Mouse (Mus musculus): ENCODE results near the gene F930015N05Rik. TPM values are rescaled to one million over a fixed set of nuclear protein-coding genes. Genes with fewer than 3 reads are reported as not detected.

The F930015N05Rik gene
- polyA plus RNA-seq (2012; rRNA removed) = 0.50 and 0.85 TPM in 2 replicates

DNA sequence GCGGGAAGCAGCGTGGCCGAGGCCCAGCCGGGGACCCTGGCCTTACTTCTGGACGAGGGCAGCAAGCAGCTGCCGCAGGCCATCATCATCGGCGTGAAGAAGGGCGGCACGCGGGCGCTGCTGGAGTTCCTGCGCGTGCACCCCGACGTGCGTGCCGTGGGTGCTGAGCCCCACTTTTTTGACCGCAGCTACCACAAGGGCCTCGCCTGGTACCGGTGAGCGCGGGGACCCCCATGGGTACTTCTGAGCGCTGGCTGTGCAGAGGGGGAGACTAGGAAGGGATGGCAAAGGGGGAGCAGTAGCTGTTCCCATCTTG, at the start of gene F930015N05Rik:
Gene F930015N05Rik (minus strand): TSS at position 242 of the 316 bp plus-strand sequence.
- H3K4me1 ChIP-seq (ENCODE audit: control insufficient read depth, insufficient read depth, low read length) = no peaks in the 10 kb centered on the region
- TF ChIP-seq POLR2A (IDR thresholded peaks at IDR 0.05; ENCODE audit: extremely low read depth, insufficient read depth, low read length) (no peak), CTCF (IDR thresholded peaks at IDR 0.05; ENCODE audit: extremely low read depth, insufficient read depth, low read length) (no peak)
- peak within 1 kb of the TSS; percentile 49 for H3K4me3 ChIP-seq (ENCODE audit: insufficient read depth, low read length)
- H3K27ac ChIP-seq (ENCODE audit: insufficient read depth, low read length) = no peak within 1 kb of the TSS

DNA sequence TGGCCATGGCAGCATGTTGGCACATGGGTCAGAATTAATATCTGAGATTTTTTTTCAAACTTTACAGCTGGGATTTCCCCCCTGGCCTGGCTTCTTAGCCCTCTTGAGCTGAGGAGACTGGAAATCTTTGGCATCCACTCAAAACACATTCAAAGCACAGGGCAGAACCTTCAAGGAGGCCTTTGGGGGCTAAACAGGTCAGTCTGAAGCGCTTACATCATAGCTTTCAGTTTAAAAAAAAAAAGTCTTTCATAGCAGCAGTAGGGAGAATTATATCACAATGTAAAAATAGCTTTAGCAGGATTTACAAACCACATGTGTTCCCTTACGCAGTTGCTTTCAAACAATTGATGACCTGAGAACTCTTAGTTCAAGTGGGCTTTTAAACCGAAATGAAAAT, 45.0 kb upstream of the F930015N05Rik start:
- Histone ChIP-seq H3K4me1 (ENCODE audit: control insufficient read depth, insufficient read depth, low read length) (no peaks in the 10 kb centered on the region), H3K4me3 (ENCODE audit: insufficient read depth, low read length) (no peak overlapping the region), H3K27ac (ENCODE audit: insufficient read depth, low read length) (no peak overlapping the region)
- TF ChIP-seq CTCF (IDR thresholded peaks at IDR 0.05; ENCODE audit: extremely low read depth, insufficient read depth, low read length) (no peak), POLR2A (IDR thresholded peaks at IDR 0.05; ENCODE audit: extremely low read depth, insufficient read depth, low read length) (no peak)

DNA sequence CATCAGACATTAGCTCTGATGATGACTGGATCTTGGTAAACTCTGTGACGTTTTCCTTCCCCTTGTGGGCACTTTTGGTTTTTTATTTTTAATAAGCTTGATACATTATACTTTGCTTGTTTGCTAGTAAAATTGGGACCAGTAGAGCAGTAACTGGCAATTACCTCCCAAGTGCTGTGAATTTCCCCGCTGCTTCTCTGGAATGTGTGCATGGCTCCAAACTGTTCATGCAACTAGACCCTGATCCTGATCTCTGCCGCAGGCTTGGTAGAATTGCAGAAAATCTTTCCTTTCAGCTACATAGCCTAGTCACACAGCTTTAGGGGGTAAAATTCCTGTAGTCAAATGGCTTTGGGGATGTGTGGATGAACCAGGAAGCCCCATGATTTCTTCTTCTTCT, 37.2 kb upstream of the F930015N05Rik start:
- H3K4me3 ChIP-seq (ENCODE audit: insufficient read depth, low read length) = no peak overlapping the region
- TF ChIP-seq POLR2A (IDR thresholded peaks at IDR 0.05; ENCODE audit: extremely low read depth, insufficient read depth, low read length) = no peak
- no peak for TF ChIP-seq CTCF (IDR thresholded peaks at IDR 0.05; ENCODE audit: extremely low read depth, insufficient read depth, low read length)
- no peak overlapping the region for H3K27ac ChIP-seq (ENCODE audit: insufficient read depth, low read length)
- H3K4me1 ChIP-seq (ENCODE audit: control insufficient read depth, insufficient read depth, low read length) = no peaks in the 10 kb centered on the region

DNA sequence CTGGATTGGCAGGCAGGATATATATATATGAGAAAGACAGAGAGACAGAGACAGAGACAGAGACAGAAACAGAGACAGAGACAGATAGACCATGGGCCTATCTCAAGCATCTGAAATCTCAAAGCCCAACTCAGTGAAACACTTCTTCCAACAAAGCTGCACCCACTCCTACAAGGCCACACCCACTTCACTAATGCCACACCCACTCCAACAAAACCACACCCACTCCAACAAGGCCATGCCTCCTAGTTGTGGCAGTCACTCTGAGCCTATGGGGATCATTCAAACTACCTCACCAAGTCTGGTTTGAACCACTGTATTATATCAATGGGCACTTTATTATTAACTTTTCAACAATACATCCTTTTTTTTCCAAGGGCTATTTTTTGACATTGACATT, 34.2 kb upstream of the F930015N05Rik start:
- H3K4me1 ChIP-seq (ENCODE audit: control insufficient read depth, insufficient read depth, low read length) = no peaks in the 10 kb centered on the region
- no peak for TF ChIP-seq CTCF (IDR thresholded peaks at IDR 0.05; ENCODE audit: extremely low read depth, insufficient read depth, low read length)
- TF ChIP-seq POLR2A (IDR thresholded peaks at IDR 0.05; ENCODE audit: extremely low read depth, insufficient read depth, low read length) = no peak
- no peak overlapping the region for H3K4me3 ChIP-seq (ENCODE audit: insufficient read depth, low read length)
- H3K27ac ChIP-seq (ENCODE audit: insufficient read depth, low read length) = no peak overlapping the region

DNA sequence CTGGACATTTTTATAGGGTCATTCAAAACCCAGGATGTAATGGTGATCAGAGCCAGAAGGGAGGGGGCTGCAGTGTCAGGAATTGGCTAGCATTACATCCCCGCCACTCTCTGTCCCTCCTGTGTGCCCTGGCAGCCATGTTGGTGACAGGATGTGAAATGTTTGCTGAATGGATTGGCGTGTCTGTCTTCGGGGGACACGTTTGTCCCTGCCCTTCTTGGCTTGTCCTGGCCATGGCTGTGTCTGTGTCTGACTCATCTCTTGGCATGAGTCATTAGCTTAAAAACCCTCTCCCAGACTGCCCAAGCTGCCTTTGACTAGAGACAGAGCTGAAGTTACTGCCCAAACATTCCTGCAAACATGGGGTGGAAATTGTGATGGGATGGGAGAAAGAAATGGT, 32.3 kb upstream of the F930015N05Rik start:
- Histone ChIP-seq H3K27ac (ENCODE audit: insufficient read depth, low read length) (no peak overlapping the region), H3K4me1 (ENCODE audit: control insufficient read depth, insufficient read depth, low read length) (no peaks in the 10 kb centered on the region), H3K4me3 (ENCODE audit: insufficient read depth, low read length) (no peak overlapping the region)
- TF ChIP-seq POLR2A (IDR thresholded peaks at IDR 0.05; ENCODE audit: extremely low read depth, insufficient read depth, low read length) (no peak), CTCF (IDR thresholded peaks at IDR 0.05; ENCODE audit: extremely low read depth, insufficient read depth, low read length) (no peak)

DNA sequence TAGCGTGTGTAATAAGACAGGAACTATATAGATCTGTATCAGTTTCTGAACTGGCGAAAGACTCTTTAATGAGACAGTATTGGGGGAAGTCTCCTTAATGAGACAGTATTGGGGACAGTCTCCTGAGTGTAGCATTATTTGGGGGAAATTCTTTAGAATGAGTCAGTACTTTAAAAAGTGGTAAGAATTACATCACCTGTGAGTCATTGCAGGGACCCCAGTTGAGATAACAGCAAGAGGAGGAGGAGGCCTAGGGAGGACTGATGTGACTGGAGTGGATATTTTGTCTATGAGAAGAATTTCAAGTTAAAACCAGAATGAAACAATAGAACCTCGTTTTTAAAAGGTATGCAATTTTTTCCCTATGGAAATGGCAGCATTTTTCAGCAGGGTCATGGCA, 25.3 kb upstream of the F930015N05Rik start:
- H3K27ac ChIP-seq (ENCODE audit: insufficient read depth, low read length) = no peak overlapping the region
- TF ChIP-seq CTCF (IDR thresholded peaks at IDR 0.05; ENCODE audit: extremely low read depth, insufficient read depth, low read length) = no peak
- no peak for TF ChIP-seq POLR2A (IDR thresholded peaks at IDR 0.05; ENCODE audit: extremely low read depth, insufficient read depth, low read length)
- no peaks in the 10 kb centered on the region for H3K4me1 ChIP-seq (ENCODE audit: control insufficient read depth, insufficient read depth, low read length)
- no peak overlapping the region for H3K4me3 ChIP-seq (ENCODE audit: insufficient read depth, low read length)

DNA sequence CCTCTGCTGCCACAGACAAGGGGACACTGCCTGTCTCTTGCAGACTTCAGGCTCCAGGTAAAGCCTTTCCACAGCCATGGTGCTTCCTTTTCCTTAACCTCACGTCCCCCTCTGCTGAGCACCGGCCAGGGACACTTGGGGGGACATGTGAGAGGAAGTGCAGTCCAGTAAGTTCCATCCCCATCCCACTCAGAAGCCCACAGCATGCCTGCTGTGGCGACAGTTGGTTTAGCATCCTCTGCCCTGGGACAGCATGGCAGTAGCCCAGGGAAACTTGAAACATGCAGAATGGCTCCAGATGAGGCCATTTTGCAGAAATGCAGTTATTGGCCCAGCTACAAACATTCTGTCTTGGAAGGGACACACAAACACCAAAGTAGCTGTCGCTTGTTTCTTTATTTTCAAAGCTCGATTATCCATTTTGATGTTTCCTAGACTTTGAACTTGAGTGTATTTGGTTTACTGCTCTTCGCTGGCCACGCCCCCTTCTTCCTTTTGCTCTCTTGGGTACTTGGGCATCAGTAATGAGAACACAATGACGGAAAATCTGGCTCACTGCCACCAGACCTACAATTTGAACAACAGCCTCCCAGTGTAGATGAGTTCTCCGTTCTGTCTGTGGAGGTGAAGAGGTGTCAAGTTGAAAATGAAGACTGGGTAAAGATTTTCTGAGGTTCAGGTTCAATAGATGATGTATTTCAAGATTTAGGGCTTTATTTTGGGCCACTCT, 12.3 kb upstream of the F930015N05Rik start:
- Histone ChIP-seq H3K27ac (ENCODE audit: insufficient read depth, low read length) (no peak overlapping the region), H3K4me1 (ENCODE audit: control insufficient read depth, insufficient read depth, low read length) (no peaks in the 10 kb centered on the region), H3K4me3 (ENCODE audit: insufficient read depth, low read length) (no peak overlapping the region)
- TF ChIP-seq CTCF (IDR thresholded peaks at IDR 0.05; ENCODE audit: extremely low read depth, insufficient read depth, low read length) = no peak

DNA sequence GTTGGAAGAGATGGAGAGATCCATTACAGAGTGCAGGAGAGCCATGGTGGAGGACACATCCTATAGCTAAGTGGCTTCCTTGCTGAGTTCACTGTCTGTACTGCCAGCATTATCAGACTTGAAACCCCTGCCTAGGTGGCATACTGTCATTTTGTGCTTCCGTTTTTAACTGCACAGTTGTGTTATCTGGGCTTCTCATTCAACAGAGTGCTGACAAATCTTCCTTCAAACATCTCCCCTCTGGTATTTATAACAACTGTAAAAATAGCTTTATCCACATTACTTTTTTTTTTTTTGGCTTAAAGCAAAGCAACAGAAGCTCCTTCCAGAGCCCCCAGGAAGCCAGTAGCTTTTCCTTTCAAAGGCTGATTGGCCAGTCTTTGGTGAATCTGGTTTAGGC, 8.8 kb upstream of the F930015N05Rik start:
- Histone ChIP-seq H3K27ac (ENCODE audit: insufficient read depth, low read length) (no peak overlapping the region), H3K4me3 (ENCODE audit: insufficient read depth, low read length) (no peak overlapping the region), H3K4me1 (ENCODE audit: control insufficient read depth, insufficient read depth, low read length) (no peaks in the 10 kb centered on the region)
- TF ChIP-seq CTCF (IDR thresholded peaks at IDR 0.05; ENCODE audit: extremely low read depth, insufficient read depth, low read length) (no peak), POLR2A (IDR thresholded peaks at IDR 0.05; ENCODE audit: extremely low read depth, insufficient read depth, low read length) (no peak)

DNA sequence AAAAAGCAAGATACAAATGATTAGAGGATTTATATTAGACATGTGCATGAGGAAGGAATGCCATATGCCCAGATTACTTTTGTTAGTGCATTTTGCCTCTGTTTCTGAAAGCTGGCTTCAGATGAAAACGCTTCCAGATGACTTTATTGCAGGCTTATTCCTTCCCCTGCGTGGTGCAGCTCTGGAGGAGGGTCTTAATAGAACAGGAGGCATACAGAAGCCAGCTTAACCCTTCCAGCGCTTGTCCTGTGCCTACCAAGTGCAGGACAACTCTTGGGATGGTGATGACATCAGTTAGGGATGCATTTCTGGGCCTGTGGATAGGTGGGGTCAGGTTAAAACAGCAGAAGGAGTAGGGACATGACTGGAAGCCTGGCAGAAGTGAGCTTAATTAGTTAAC, 6.2 kb upstream of the F930015N05Rik start:
- no peak overlapping the region for H3K4me3 ChIP-seq (ENCODE audit: insufficient read depth, low read length)
- H3K4me1 ChIP-seq (ENCODE audit: control insufficient read depth, insufficient read depth, low read length) = no peaks in the 10 kb centered on the region
- no peak overlapping the region for H3K27ac ChIP-seq (ENCODE audit: insufficient read depth, low read length)
- TF ChIP-seq POLR2A (IDR thresholded peaks at IDR 0.05; ENCODE audit: extremely low read depth, insufficient read depth, low read length) = no peak
- TF ChIP-seq CTCF (IDR thresholded peaks at IDR 0.05; ENCODE audit: extremely low read depth, insufficient read depth, low read length) = no peak

DNA sequence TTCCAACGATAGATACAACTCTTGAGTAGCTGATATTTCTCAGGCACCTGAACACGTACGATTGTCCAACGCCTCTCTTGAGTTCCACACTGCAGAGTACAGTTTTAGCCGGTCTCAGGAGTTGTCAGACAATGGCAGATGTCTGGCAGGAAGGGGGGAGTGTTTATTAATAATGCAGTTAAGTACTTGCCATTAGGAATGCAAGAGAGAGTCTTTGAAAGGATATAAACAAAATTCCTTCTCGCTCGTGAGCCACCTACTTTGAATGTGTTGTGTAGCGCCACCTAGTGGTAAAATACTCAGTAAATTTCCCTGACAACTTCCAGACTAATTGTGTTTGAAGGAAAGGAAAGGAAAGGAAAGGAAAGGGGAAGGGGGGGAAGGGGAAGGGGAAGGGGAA, 5.7 kb upstream of the F930015N05Rik start:
- no peaks in the 10 kb centered on the region for H3K4me1 ChIP-seq (ENCODE audit: control insufficient read depth, insufficient read depth, low read length)
- no peak overlapping the region for H3K4me3 ChIP-seq (ENCODE audit: insufficient read depth, low read length)
- H3K27ac ChIP-seq (ENCODE audit: insufficient read depth, low read length) = no peak overlapping the region
- TF ChIP-seq POLR2A (IDR thresholded peaks at IDR 0.05; ENCODE audit: extremely low read depth, insufficient read depth, low read length) = no peak
- 0 out of 2 replicates have a peak, but pooled peaks have one; percentile 35 for TF ChIP-seq CTCF (IDR thresholded peaks at IDR 0.05; ENCODE audit: extremely low read depth, insufficient read depth, low read length)

Measured in cortical plate, adult 2 months (tissue).